Mouse (Mus musculus): Measurements from ENCODE around the gene Lpp. TPM values are rescaled to one million over a fixed set of nuclear protein-coding genes. Genes with fewer than 3 reads are reported as not detected.

Gene Lpp
- total and polyA plus RNA-seq, 3 experiments = not detected

GRCm38 (mm10) chr16:24600260-24600948, 207.1 kb downstream of the Lpp start:
- TF ChIP-seq RAD21 (IDR thresholded peaks at IDR 0.05; ENCODE audit: low read depth, low read length) (no peak), POLR2AphosphoS2 (IDR thresholded peaks at IDR 0.05; ENCODE audit: low read length) (no peak), MAZ (IDR thresholded peaks at IDR 0.05; ENCODE audit: low read depth, low read length) (no peak), ELF1 (IDR thresholded peaks at IDR 0.05; ENCODE audit: low read depth, low read length) (no peak), CHD2 (IDR thresholded peaks at IDR 0.05; ENCODE audit: low read length) (no peak), NRF1 (IDR thresholded peaks at IDR 0.05; ENCODE audit: insufficient read depth, low read depth, low read length, poor library complexity, severe bottlenecking) (no peak), MYB (IDR thresholded peaks at IDR 0.05; ENCODE audit: low read depth, low read length) (no peak)
- Histone ChIP-seq H3K27ac (ENCODE audit: control insufficient read depth, low read depth, low read length) (no peak overlapping the region), H3K4me3 (ENCODE audit: control insufficient read depth in 1 of 2, insufficient read depth in 1 of 2, low read depth in 2 of 2, low read length in 2 of 2) (no peak overlapping the region), H3K9me3 (replicated peaks; ENCODE audit: insufficient read depth, low read length) (no peaks in the 10 kb centered on the region), H3K9ac (ENCODE audit: control insufficient read depth, low read depth, low read length, poor library complexity, severe bottlenecking) (no peak overlapping the region), H3K36me3 (ENCODE audit: control insufficient read depth in 1 of 2, insufficient read depth in 2 of 2, low read length in 2 of 2) (no peaks in the 10 kb centered on the region), H3K27me3 (ENCODE audit: control insufficient read depth in 1 of 2, insufficient read depth in 2 of 2, low read length in 2 of 2) (no peaks in the 10 kb centered on the region), H3K79me2 (ENCODE audit: control insufficient read depth, insufficient read depth, low read length, poor library complexity) (no peaks in the 10 kb centered on the region), H3K4me1 (ENCODE audit: control insufficient read depth in 1 of 2, insufficient read depth in 2 of 2, low read length in 2 of 2) (no peaks in the 10 kb centered on the region)
- DNase-seq (ENCODE audit: low read depth, low spot score) = no peak

- Histone ChIP-seq H3K9ac (ENCODE audit: control insufficient read depth, low read depth, low read length, poor library complexity, severe bottlenecking) (no peak overlapping the region), H3K4me3 (ENCODE audit: control insufficient read depth in 1 of 2, insufficient read depth in 1 of 2, low read depth in 2 of 2, low read length in 2 of 2) (no peak overlapping the region), H3K36me3 (ENCODE audit: control insufficient read depth in 1 of 2, insufficient read depth in 2 of 2, low read length in 2 of 2) (no peaks in the 10 kb centered on the region), H3K79me2 (ENCODE audit: control insufficient read depth, insufficient read depth, low read length, poor library complexity) (no peaks in the 10 kb centered on the region), H3K9me3 (replicated peaks; ENCODE audit: insufficient read depth, low read length) (no peaks in the 10 kb centered on the region), H3K4me1 (ENCODE audit: control insufficient read depth in 1 of 2, insufficient read depth in 2 of 2, low read length in 2 of 2) (no peaks in the 10 kb centered on the region), H3K27ac (ENCODE audit: control insufficient read depth, low read depth, low read length) (no peak overlapping the region), H3K27me3 (ENCODE audit: control insufficient read depth in 1 of 2, insufficient read depth in 2 of 2, low read length in 2 of 2) (no peaks in the 10 kb centered on the region)
- no peak for TF ChIP-seq GABPA (IDR thresholded peaks at IDR 0.05; ENCODE audit: low read depth, low read length)
- no peak for TF ChIP-seq MAX (IDR thresholded peaks at IDR 0.05; ENCODE audit: low read length)
- TF ChIP-seq CHD2 (IDR thresholded peaks at IDR 0.05; ENCODE audit: low read length) = no peak
- DNase-seq (ENCODE audit: low read depth, low spot score) = no peak
Measured at GRCm38 (mm10) chr16:24603342-24603741, 210.0 kb downstream of the Lpp start.

GRCm38 (mm10) chr16:24607896-24608457, 214.7 kb downstream of the Lpp start:
- H3K4me3 ChIP-seq (ENCODE audit: control insufficient read depth in 1 of 2, insufficient read depth in 1 of 2, low read depth in 2 of 2, low read length in 2 of 2) = no peak overlapping the region
- no peaks in the 10 kb centered on the region for H3K79me2 ChIP-seq (ENCODE audit: control insufficient read depth, insufficient read depth, low read length, poor library complexity)
- DNase-seq (ENCODE audit: low read depth, low spot score) = no peak
- no peaks in the 10 kb centered on the region for H3K4me1 ChIP-seq (ENCODE audit: control insufficient read depth in 1 of 2, insufficient read depth in 2 of 2, low read length in 2 of 2)
- no peak overlapping the region for H3K27ac ChIP-seq (ENCODE audit: control insufficient read depth, low read depth, low read length)
- TF ChIP-seq MYC (IDR thresholded peaks at IDR 0.05; ENCODE audit: low read depth, low read length) = no peak
- TF ChIP-seq KAT2A (conservative IDR thresholded peaks at IDR 0.05; ENCODE audit: low read depth, low read length) = no peak
- TF ChIP-seq TBP (IDR thresholded peaks at IDR 0.05; ENCODE audit: low read depth, low read length) = no peak
- TF ChIP-seq SMC3 (IDR thresholded peaks at IDR 0.05; ENCODE audit: low read depth, low read length) = no peak
- no peak for TF ChIP-seq EP300 (IDR thresholded peaks at IDR 0.05; ENCODE audit: low read depth in 1 of 2, low read length in 2 of 2)
- no peak for TF ChIP-seq RAD21 (IDR thresholded peaks at IDR 0.05; ENCODE audit: low read depth, low read length)
- TF ChIP-seq MAZ (IDR thresholded peaks at IDR 0.05; ENCODE audit: low read depth, low read length) = no peak
- TF ChIP-seq TAL1 (IDR thresholded peaks at IDR 0.05; ENCODE audit: low read length) = no peak
- no peak for TF ChIP-seq MEF2A (IDR thresholded peaks at IDR 0.05; ENCODE audit: extremely low read depth, insufficient replicate concordance, low read depth, low read length, poor library complexity, severe bottlenecking)
- no peak for TF ChIP-seq MAX (IDR thresholded peaks at IDR 0.05; ENCODE audit: low read length)
- TF ChIP-seq MAFK (IDR thresholded peaks at IDR 0.05; ENCODE audit: borderline replicate concordance, low read depth, low read length) = no peak
- no peak for TF ChIP-seq GATA1 (IDR thresholded peaks at IDR 0.05; ENCODE audit: low read depth, low read length)
- TF ChIP-seq ELF1 (IDR thresholded peaks at IDR 0.05; ENCODE audit: low read depth, low read length) = no peak
- TF ChIP-seq CHD1 (IDR thresholded peaks at IDR 0.05; ENCODE audit: low read depth, low read length) = no peak
- TF ChIP-seq HCFC1 (IDR thresholded peaks at IDR 0.05; ENCODE audit: low read depth, low read length) = no peak
- TF ChIP-seq GABPA (IDR thresholded peaks at IDR 0.05; ENCODE audit: low read depth, low read length) = no peak
- no peak for TF ChIP-seq ZNF384 (IDR thresholded peaks at IDR 0.05; ENCODE audit: low read depth, low read length)
- no peak for TF ChIP-seq JUND (IDR thresholded peaks at IDR 0.05; ENCODE audit: low read depth, low read length)
- TF ChIP-seq CHD2 (IDR thresholded peaks at IDR 0.05; ENCODE audit: low read length) = no peak
- TF ChIP-seq NRF1 (IDR thresholded peaks at IDR 0.05; ENCODE audit: insufficient read depth, low read depth, low read length, poor library complexity, severe bottlenecking) = no peak
- no peaks in the 10 kb centered on the region for H3K9me3 ChIP-seq (replicated peaks; ENCODE audit: insufficient read depth, low read length)
- no peaks in the 10 kb centered on the region for H3K27me3 ChIP-seq (ENCODE audit: control insufficient read depth in 1 of 2, insufficient read depth in 2 of 2, low read length in 2 of 2)
- no peak overlapping the region for H3K9ac ChIP-seq (ENCODE audit: control insufficient read depth, low read depth, low read length, poor library complexity, severe bottlenecking)
- H3K36me3 ChIP-seq (ENCODE audit: control insufficient read depth in 1 of 2, insufficient read depth in 2 of 2, low read length in 2 of 2) = no peaks in the 10 kb centered on the region
